Mouse (Mus musculus) intestine, embryonic 14.5 days (tissue): ENCODE measurements at regions not wholly inside any gene's neighbourhood (a gene's known extent, or its start where the extent isn't known, plus 50 kb on each side); places are given as distances from the start of the nearest gene placed in this dataset.
A peak's percentile ranks its signal among the peaks of the same experiment; 100 is the strongest.

Experiments used
- ATAC-seq: fragments of 200-750 bp; cut with Nextera tagmentation; replicated peaks from 2 replicates; pipeline ENCODE4 v1.8.0; 2017; ENCODE audit warnings: low read depth, moderate number of reproducible peaks, moderate TSS enrichment, moderate library complexity; ENCODE audit not compliant: low FRiP score, low TSS enrichment
- DNase-seq: peaks from one replicate; pipeline ENCODE4 v3.0.0-alpha.2; 2018; ENCODE audit warnings: low spot score
- H3K27ac ChIP-seq: fragments of 300-500 bp; sonication (generic); 2 replicates; pipeline ENCODE4 v1.5.1; 2014; ENCODE audit warnings: low read depth, mild to moderate bottlenecking, control low read depth
- H3K27me3 ChIP-seq: fragments of 300-500 bp; sonication (generic); replicated peaks from 2 replicates; pipeline ENCODE4 v1.6.1; 2014; ENCODE audit warnings: low read length, control low read depth; ENCODE audit not compliant: control insufficient read depth, insufficient read depth
- H3K36me3 ChIP-seq: fragments of 300-500 bp; sonication (generic); 2 replicates; pipeline ENCODE4 v1.6.1; 2014; ENCODE audit warnings: low read length, control low read depth; ENCODE audit not compliant: control insufficient read depth, insufficient read depth
- H3K4me1 ChIP-seq: fragments of 300-500 bp; sonication (generic); replicated peaks from 2 replicates; pipeline ENCODE4 v1.6.1; 2014; ENCODE audit warnings: low read length, control low read depth, mixed read lengths; ENCODE audit not compliant: control insufficient read depth, insufficient read depth
- H3K4me2 ChIP-seq: fragments of 300-500 bp; sonication (generic); 2 replicates; pipeline ENCODE4 v1.6.1; 2014; ENCODE audit warnings: low read length
- H3K4me3 ChIP-seq: fragments of 300-500 bp; sonication (generic); 2 replicates; pipeline ENCODE4 v1.5.1; 2014; ENCODE audit warnings: low read depth, low read length, control low read depth, mixed read lengths
- H3K9ac ChIP-seq: fragments of 300-500 bp; sonication (generic); 2 replicates; pipeline ENCODE4 v1.6.1; 2014; ENCODE audit warnings: mild to moderate bottlenecking, low read length
- H3K9me3 ChIP-seq: fragments of 300-500 bp; sonication (generic); 2 replicates; pipeline ENCODE4 v1.6.1; 2016; ENCODE audit warnings: low read length, control low read depth; ENCODE audit not compliant: control insufficient read depth
- WGBS: fragments of 180-500 bp; shearing (Covaris S2); extraction: QIAGEN DNeasy Blood & Tissue Kit; methylation state at CpG from one replicate; pipeline ENCODE4 v1.1.7; 2014; 5-methylcytosine and 5-hydroxymethylcytosine counted together

- Histone ChIP-seq H3K4me2 (no peak overlapping the region), H3K4me3 (no peak overlapping the region), H3K9ac (no peak overlapping the region), H3K9me3 (no peaks in the 10 kb centered on the region), H3K27me3 (no peaks in the 10 kb centered on the region), H3K27ac (no peak overlapping the region), H3K4me1 (no peaks in the 10 kb centered on the region), H3K36me3 (no peaks in the 10 kb centered on the region)
- DNase-seq = no peak
- no peak for ATAC-seq
Measured at GRCm38 (mm10) chr13:83785643-83786042, 281.8 kb downstream of the Mef2c start.

- Histone ChIP-seq H3K4me2 (no peak overlapping the region), H3K9me3 (no peaks in the 10 kb centered on the region), H3K4me1 (no peaks in the 10 kb centered on the region), H3K27ac (no peak overlapping the region), H3K4me3 (no peak overlapping the region), H3K9ac (no peak overlapping the region), H3K36me3 (no peaks in the 10 kb centered on the region), H3K27me3 (no peaks in the 10 kb centered on the region)
- no peak for ATAC-seq
- 76% methylated on average over 1 of the region's 1 CpGs for WGBS
- DNase-seq = no peak
Measured at GRCm38 (mm10) chr13:83809535-83809934, 305.7 kb downstream of the Mef2c start.

GRCm38 (mm10) chr13:83820291-83820690 lies 316.5 kb downstream of the Mef2c start:
- WGBS = 53% methylated on average over 4 of the region's 4 CpGs
- H3K4me3 ChIP-seq = no peak overlapping the region
- peak; percentile 58; the same call in 1 of the 2 replicates for ATAC-seq
- no peak overlapping the region for H3K4me2 ChIP-seq
- no peaks in the 10 kb centered on the region for H3K4me1 ChIP-seq
- H3K36me3 ChIP-seq = no peaks in the 10 kb centered on the region
- no peaks in the 10 kb centered on the region for H3K9me3 ChIP-seq
- no peak overlapping the region for H3K9ac ChIP-seq
- H3K27ac ChIP-seq = no peak overlapping the region
- no peak for DNase-seq
- no peaks in the 10 kb centered on the region for H3K27me3 ChIP-seq

- Histone ChIP-seq H3K36me3 (no peaks in the 10 kb centered on the region), H3K27ac (no peak overlapping the region), H3K27me3 (no peaks in the 10 kb centered on the region), H3K4me1 (no peaks in the 10 kb centered on the region), H3K4me3 (no peak overlapping the region), H3K9ac (no peak overlapping the region), H3K4me2 (no peak overlapping the region), H3K9me3 (no peaks in the 10 kb centered on the region)
- ATAC-seq = no peak; the same call in 1 of the 2 replicates
- WGBS = 43% methylated on average over 3 of the region's 3 CpGs
- DNase-seq = no peak
Measured at GRCm38 (mm10) chr13:83820721-83821120, 316.9 kb downstream of the Mef2c start.

- DNase-seq (no peak), ATAC-seq (no peak)
- Histone ChIP-seq H3K4me2 (no peak overlapping the region), H3K27ac (no peak overlapping the region), H3K9ac (no peak overlapping the region), H3K36me3 (no peaks in the 10 kb centered on the region), H3K4me1 (no peaks in the 10 kb centered on the region), H3K27me3 (no peaks in the 10 kb centered on the region), H3K4me3 (no peak overlapping the region), H3K9me3 (no peaks in the 10 kb centered on the region)
- 80% methylated on average over 4 of the region's 4 CpGs for WGBS
Measured at GRCm38 (mm10) chr13:83824926-83825325, 321.1 kb downstream of the Mef2c start.

GRCm38 (mm10) chr13:83826841-83827463 lies 323.1 kb downstream of the Mef2c start:
- no peak overlapping the region for H3K4me3 ChIP-seq
- no peak overlapping the region for H3K4me2 ChIP-seq
- H3K36me3 ChIP-seq = no peaks in the 10 kb centered on the region
- WGBS = 77% methylated on average over 4 of the region's 4 CpGs
- ATAC-seq (no peak), DNase-seq (no peak)
- H3K27me3 ChIP-seq = no peaks in the 10 kb centered on the region
- no peak overlapping the region for H3K27ac ChIP-seq
- no peaks in the 10 kb centered on the region for H3K9me3 ChIP-seq
- no peak overlapping the region for H3K9ac ChIP-seq
- no peaks in the 10 kb centered on the region for H3K4me1 ChIP-seq

- H3K4me3 ChIP-seq = no peak overlapping the region
- H3K27ac ChIP-seq = no peak overlapping the region
- DNase-seq (no peak), ATAC-seq (no peak)
- no peak overlapping the region for H3K9ac ChIP-seq
- H3K4me1 ChIP-seq = no peaks in the 10 kb centered on the region
- no peaks in the 10 kb centered on the region for H3K9me3 ChIP-seq
- no peak overlapping the region for H3K4me2 ChIP-seq
- 89% methylated on average over 6 of the region's 6 CpGs for WGBS
- H3K36me3 ChIP-seq = no peaks in the 10 kb centered on the region
- no peaks in the 10 kb centered on the region for H3K27me3 ChIP-seq
Measured at GRCm38 (mm10) chr13:83865932-83866685, 356.0 kb upstream of the Tmem161b start.

GRCm38 (mm10) chr13:83867211-83867610 lies 354.9 kb upstream of the Tmem161b start:
- no peak overlapping the region for H3K4me2 ChIP-seq
- H3K4me1 ChIP-seq = no peaks in the 10 kb centered on the region
- no peak overlapping the region for H3K4me3 ChIP-seq
- DNase-seq = no peak
- no peak overlapping the region for H3K27ac ChIP-seq
- H3K9ac ChIP-seq = no peak overlapping the region
- ATAC-seq = no peak
- no peaks in the 10 kb centered on the region for H3K36me3 ChIP-seq
- no peaks in the 10 kb centered on the region for H3K27me3 ChIP-seq
- H3K9me3 ChIP-seq = no peaks in the 10 kb centered on the region
- WGBS = 38% methylated on average over 1 of the region's 1 CpGs
